Mouse (Mus musculus) heart, embryonic 11.5 days (tissue): ENCODE measurements around the gene Taf1c. TPM values are rescaled to one million over a fixed set of nuclear protein-coding genes. Genes with fewer than 3 reads are reported as not detected.
A peak's percentile ranks its signal among the peaks of the same experiment; 100 is the strongest.

Experiments
- ATAC-seq: fragments of 200-750 bp; cut with Nextera tagmentation; replicated peaks from 2 replicates; pipeline ENCODE4 v1.8.0; 2017; ENCODE audit warnings: moderate library complexity; ENCODE audit not compliant: insufficient number of reproducible peaks, low FRiP score, low TSS enrichment
- H3K27ac ChIP-seq: fragments of 300-500 bp; sonication (generic); 2 replicates; pipeline ENCODE4 v1.5.1; 2014; ENCODE audit warnings: mild to moderate bottlenecking, low read depth, low read length
- H3K27me3 ChIP-seq: fragments of 300-500 bp; sonication (generic); 2 replicates; pipeline ENCODE4 v1.6.1; 2014; ENCODE audit warnings: mild to moderate bottlenecking, low read length, mixed read lengths; ENCODE audit not compliant: control insufficient read depth, insufficient read depth
- H3K36me3 ChIP-seq: fragments of 300-500 bp; sonication (generic); 2 replicates; pipeline ENCODE4 v1.6.1; 2014; ENCODE audit warnings: mild to moderate bottlenecking, low read length, moderate library complexity, mixed read lengths; ENCODE audit not compliant: control insufficient read depth, insufficient read depth
- H3K4me1 ChIP-seq: fragments of 300-500 bp; sonication (generic); 2 replicates; pipeline ENCODE4 v1.6.1; 2014; ENCODE audit warnings: low read length; ENCODE audit not compliant: control insufficient read depth, insufficient read depth
- H3K4me2 ChIP-seq: fragments of 300-500 bp; sonication (generic); 2 replicates; pipeline ENCODE4 v1.6.1; 2014; ENCODE audit warnings: mild to moderate bottlenecking, moderate library complexity
- H3K4me3 ChIP-seq: fragments of 300-500 bp; sonication (generic); 2 replicates; pipeline ENCODE4 v1.5.1; 2014; ENCODE audit warnings: low read depth, low read length
- H3K9ac ChIP-seq: fragments of 300-500 bp; sonication (generic); 2 replicates; pipeline ENCODE4 v1.6.1; 2014; ENCODE audit warnings: mild to moderate bottlenecking, low read depth, low read length, moderate library complexity
- H3K9me3 ChIP-seq: fragments of 300-500 bp; sonication (generic); replicated peaks from 2 replicates; pipeline ENCODE4 v1.6.1; 2016; ENCODE audit warnings: low read length; ENCODE audit not compliant: control insufficient read depth
- WGBS: fragments of 180-500 bp; shearing (Covaris S2); extraction: QIAGEN DNeasy Blood & Tissue Kit; methylation state at CpG from one replicate; pipeline ENCODE4 v1.1.7; 2014; ENCODE audit not compliant: insufficient replicate concordance; 5-methylcytosine and 5-hydroxymethylcytosine counted together
- polyA plus RNA-seq: library from polyadenylated mRNA; unstranded; fragments of >200 nt; fragmentation: Nextera tagmentation; extraction: Ambion mirVana; gene quantifications from 2 replicates; pipeline ENCODE4 v1.2.1, GENCODE M21; 2014

Taf1c gene
- polyA plus RNA-seq, 1 experiment from 2014 or later: 8.0 TPM

- Histone ChIP-seq H3K4me2 (no peak overlapping the region), H3K9me3 (no peaks in the 10 kb centered on the region), H3K36me3 (no peaks in the 10 kb centered on the region), H3K27ac (no peak overlapping the region), H3K9ac (no peak overlapping the region), H3K4me3 (no peak overlapping the region), H3K4me1 (0 out of 2 replicates have a peak, but pooled peaks cover 5% of the 10 kb centered on the region), H3K27me3 (peaks cover 35% of the 10 kb centered on the region)
- 79% methylated on average over 6 of the region's 6 CpGs for WGBS
- no peak for ATAC-seq
These were observed 33.2 kb upstream of the Taf1c start for GRCm38 (mm10) chr8:119638261-119638660.

- Histone ChIP-seq H3K27ac (no peak overlapping the region), H3K36me3 (no peaks in the 10 kb centered on the region), H3K4me1 (0 out of 2 replicates have a peak, but pooled peaks cover 5% of the 10 kb centered on the region), H3K9ac (no peak overlapping the region), H3K9me3 (no peaks in the 10 kb centered on the region), H3K4me3 (no peak overlapping the region), H3K4me2 (no peak overlapping the region), H3K27me3 (peaks cover 42% of the 10 kb centered on the region)
- 80% methylated on average over 4 of the region's 4 CpGs for WGBS
- no peak for ATAC-seq
These were observed 32.4 kb upstream of the Taf1c start for GRCm38 (mm10) chr8:119637381-119637780.

GRCm38 (mm10) chr8:119636766-119637165, 31.7 kb upstream of the Taf1c start:
- Histone ChIP-seq H3K27me3 (peaks cover 43% of the 10 kb centered on the region), H3K9ac (no peak overlapping the region), H3K4me2 (no peak overlapping the region), H3K9me3 (no peaks in the 10 kb centered on the region), H3K4me3 (no peak overlapping the region), H3K4me1 (0 out of 2 replicates have a peak, but pooled peaks cover 5% of the 10 kb centered on the region), H3K36me3 (no peaks in the 10 kb centered on the region), H3K27ac (no peak overlapping the region)
- 61% methylated on average over 7 of the region's 7 CpGs for WGBS
- no peak for ATAC-seq

- no peak overlapping the region for H3K4me2 ChIP-seq
- H3K4me3 ChIP-seq: no peak overlapping the region
- H3K9me3 ChIP-seq: no peaks in the 10 kb centered on the region
- H3K4me1 ChIP-seq: peaks cover 5% of the 10 kb centered on the region; the same call in 1 of the 2 replicates
- H3K9ac ChIP-seq: no peak overlapping the region
- H3K36me3 ChIP-seq: no peaks in the 10 kb centered on the region
- H3K27ac ChIP-seq: no peak overlapping the region
- H3K27me3 ChIP-seq: peaks cover 43% of the 10 kb centered on the region
- WGBS: 38% methylated on average over 2 of the region's 2 CpGs
- ATAC-seq: no peak
These were observed 30.9 kb upstream of the Taf1c start for GRCm38 (mm10) chr8:119635958-119636357.

GRCm38 (mm10) chr8:119635378-119635777, 30.4 kb upstream of the Taf1c start, which contains the start of gene Kcng4:
TSS of gene Kcng4 (minus strand) at chr8:119635680.
- 36% methylated on average over 6 of the region's 6 CpGs for WGBS
- no peak for ATAC-seq
- Histone ChIP-seq H3K4me1 (peaks cover 5% of the 10 kb centered on the region; the same call in 1 of the 2 replicates), H3K27me3 (peaks cover 43% of the 10 kb centered on the region), H3K4me3 (no peak within 1 kb of the TSS), H3K4me2 (no peak within 1 kb of the TSS), H3K36me3 (no peaks in the 10 kb centered on the region), H3K9ac (no peak within 1 kb of the TSS), H3K9me3 (no peaks in the 10 kb centered on the region), H3K27ac (no peak within 1 kb of the TSS)

GRCm38 (mm10) chr8:119634616-119635336, 29.8 kb upstream of the Taf1c start:
- 32% methylated on average over 14 of the region's 14 CpGs for WGBS
- H3K27me3 ChIP-seq: peaks cover 43% of the 10 kb centered on the region
- ATAC-seq: no peak

GRCm38 (mm10) chr8:119632909-119633308, 27.9 kb upstream of the Taf1c start:
- no peak for ATAC-seq
- no peaks in the 10 kb centered on the region for H3K9me3 ChIP-seq
- no peak overlapping the region for H3K9ac ChIP-seq
- H3K27me3 ChIP-seq: peaks cover 43% of the 10 kb centered on the region
- peaks cover 5% of the 10 kb centered on the region; the same call in 1 of the 2 replicates for H3K4me1 ChIP-seq
- no peaks in the 10 kb centered on the region for H3K36me3 ChIP-seq
- no peak overlapping the region for H3K27ac ChIP-seq
- peak overlapping the region; percentile 4; the same call in 1 of the 2 replicates for H3K4me3 ChIP-seq
- peak overlapping the region; percentile 22; the same call in 1 of the 2 replicates for H3K4me2 ChIP-seq
- 38% methylated on average over 29 of the region's 29 CpGs for WGBS

More at GRCm38 (mm10) chr8:119634616-119635336, 29.8 kb upstream of the Taf1c start:
- no peaks in the 10 kb centered on the region for H3K9me3 ChIP-seq
- no peak overlapping the region for H3K9ac ChIP-seq
- H3K4me3 ChIP-seq: no peak overlapping the region
- H3K36me3 ChIP-seq: no peaks in the 10 kb centered on the region
- peaks cover 5% of the 10 kb centered on the region; the same call in 1 of the 2 replicates for H3K4me1 ChIP-seq
- no peak overlapping the region for H3K27ac ChIP-seq
- no peak overlapping the region for H3K4me2 ChIP-seq

- H3K9me3 ChIP-seq: no peaks in the 10 kb centered on the region
- H3K27me3 ChIP-seq: peaks cover 41% of the 10 kb centered on the region
- no peaks in the 10 kb centered on the region for H3K36me3 ChIP-seq
- no peak for ATAC-seq
- no peak overlapping the region for H3K4me3 ChIP-seq
- no peak overlapping the region for H3K4me2 ChIP-seq
- peaks cover 9% of the 10 kb centered on the region; the same call in 1 of the 2 replicates for H3K4me1 ChIP-seq
- H3K9ac ChIP-seq: no peak overlapping the region
- WGBS: 75% methylated on average over 9 of the region's 9 CpGs
- H3K27ac ChIP-seq: no peak overlapping the region
These were observed 27.2 kb upstream of the Taf1c start for GRCm38 (mm10) chr8:119632246-119632645.
